Mouse (Mus musculus): ENCODE results near the gene Hist1h2bb.

Gene Hist1h2bb

GRCm38 (mm10) chr13:23747892-23748288, 1.4 kb downstream of the Hist1h2bb start:
- DNase-seq (ENCODE audit: low spot score in 2 of 2), result peak in 1 of 2 experiments; percentile 63

DNA sequence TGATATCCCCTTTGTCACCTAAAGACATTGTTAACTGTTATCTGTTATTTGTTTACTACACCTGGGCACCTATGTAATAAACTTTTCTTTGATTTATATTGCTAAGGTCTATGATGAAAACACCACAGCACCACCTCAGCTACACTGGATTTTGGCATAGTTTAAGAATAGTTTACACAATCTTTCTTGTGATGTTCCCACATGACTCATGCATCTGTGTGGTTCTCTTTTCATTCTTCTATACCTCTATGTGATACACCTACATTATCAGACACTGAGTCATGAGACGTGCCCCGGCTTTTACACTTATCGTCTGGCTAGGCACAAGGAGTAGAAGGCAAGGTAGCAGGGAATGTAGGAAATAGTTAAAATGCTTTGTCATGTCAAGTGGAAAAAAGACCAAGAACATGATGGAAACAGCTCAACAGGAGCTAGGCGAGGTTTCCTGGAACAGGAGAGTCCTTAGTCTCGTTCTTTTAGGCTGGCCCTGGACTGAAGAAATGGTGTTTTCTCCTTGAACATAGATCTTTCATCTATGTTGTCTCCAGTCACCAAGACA, 3.1 kb downstream of the Hist1h2bb start:
- DNase-seq (ENCODE audit: low spot score in 2 of 2), result no peak

DNA sequence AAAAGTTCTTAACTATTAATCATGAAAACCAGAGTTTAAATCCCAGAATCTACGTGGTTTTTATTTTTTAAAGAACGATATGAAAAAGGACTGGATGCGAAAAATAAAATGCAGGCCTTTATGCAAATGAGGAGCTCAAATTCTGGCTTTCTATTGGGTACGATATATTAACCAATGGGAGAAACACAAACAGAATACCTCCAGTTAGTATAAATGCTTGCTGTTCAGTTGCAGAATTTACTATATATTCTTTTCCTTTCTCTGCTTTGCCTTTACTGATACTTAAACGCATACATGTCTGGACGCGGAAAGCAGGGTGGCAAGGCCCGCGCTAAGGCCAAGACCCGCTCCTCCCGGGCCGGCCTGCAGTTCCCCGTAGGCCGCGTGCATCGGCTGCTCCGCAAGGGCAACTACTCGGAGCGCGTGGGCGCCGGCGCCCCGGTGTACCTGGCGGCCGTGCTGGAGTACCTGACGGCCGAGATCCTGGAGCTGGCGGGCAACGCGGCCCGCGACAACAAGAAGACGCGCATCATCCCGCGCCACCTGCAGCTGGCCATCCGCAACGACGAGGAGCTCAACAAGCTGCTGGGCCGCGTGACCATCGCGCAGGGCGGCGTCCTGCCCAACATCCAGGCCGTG, 4.4 kb downstream of the Hist1h2bb start, which contains the start of gene Hist1h2ab:
Hist1h2ab (plus strand) TSS at position 288 of the 639 bp plus-strand sequence.
- DNase-seq (ENCODE audit: low spot score in 2 of 2), result peak; percentile 79 to 90

- no peak for DNase-seq (ENCODE audit: low spot score in 2 of 2)
These were observed 5.0 kb downstream of the Hist1h2bb start for GRCm38 (mm10) chr13:23751478-23751956.

- peak; percentile 90 to 94 for DNase-seq (ENCODE audit: low spot score in 2 of 2)
These were observed 5.7 kb downstream of the Hist1h2bb start, which contains the start of gene Hist1h3b for GRCm38 (mm10) chr13:23752067-23752741. Gene Hist1h3b, plus strand, starts transcription at chr13:23752267.

DNA sequence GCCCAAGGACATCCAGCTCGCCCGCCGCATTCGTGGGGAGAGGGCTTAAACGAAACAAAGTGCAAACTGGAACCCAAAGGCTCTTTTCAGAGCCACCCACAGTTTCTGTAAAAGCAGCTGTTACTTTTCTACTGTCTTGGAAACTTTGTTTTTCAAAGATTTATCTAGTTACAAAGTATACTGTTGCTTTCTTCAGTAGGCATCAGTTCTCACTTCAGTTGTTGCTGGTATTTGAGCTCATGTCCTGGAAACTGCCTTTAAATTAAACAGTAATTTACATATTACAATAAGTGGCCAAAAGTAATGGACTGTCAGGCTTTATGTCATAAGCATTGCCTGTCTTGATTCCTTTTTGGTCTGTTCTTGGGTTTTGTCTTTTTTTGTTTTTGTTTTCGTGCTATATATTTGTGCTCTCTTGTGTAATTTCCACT, 6.2 kb downstream of the Hist1h2bb start:
- peak in 1 of 2 experiments; percentile 66 for DNase-seq (ENCODE audit: low spot score in 2 of 2)

DNA sequence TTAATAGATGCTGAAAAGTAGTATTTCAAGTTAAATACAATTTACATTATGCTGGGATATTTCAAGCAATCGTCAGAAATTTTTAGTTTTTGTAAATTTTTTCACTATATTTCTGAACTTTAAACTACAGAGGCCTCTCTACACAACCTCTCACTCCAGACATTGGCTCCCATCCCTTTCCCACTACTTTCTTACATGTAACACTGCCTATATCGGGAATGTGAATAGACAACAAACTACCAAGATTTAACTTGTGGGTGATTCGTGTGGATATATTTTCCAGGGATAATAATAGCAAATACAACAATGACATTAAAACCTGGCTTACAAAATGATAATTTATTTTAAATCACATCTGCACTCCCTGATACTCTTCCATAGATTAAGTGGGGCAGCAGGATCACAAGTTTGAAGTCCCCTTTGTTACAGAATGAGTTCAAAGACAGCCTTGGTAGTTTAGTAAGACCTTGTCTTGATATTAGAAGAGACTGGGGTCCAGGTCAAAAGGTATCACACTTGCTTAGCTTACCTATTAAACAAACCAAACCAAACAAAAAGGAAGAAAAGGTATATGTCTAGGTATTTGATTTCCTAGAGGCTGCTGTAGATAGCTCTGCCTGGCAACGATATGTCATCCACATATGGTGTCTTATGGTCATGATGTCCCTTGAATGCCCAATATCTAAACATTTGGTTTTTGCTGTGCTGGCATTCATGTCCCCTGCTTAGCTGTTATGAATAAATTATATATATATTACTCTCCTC, 7.0 kb downstream of the Hist1h2bb start:
- DNase-seq (ENCODE audit: low spot score in 2 of 2), result peak in 1 of 2 experiments; percentile 45

DNA sequence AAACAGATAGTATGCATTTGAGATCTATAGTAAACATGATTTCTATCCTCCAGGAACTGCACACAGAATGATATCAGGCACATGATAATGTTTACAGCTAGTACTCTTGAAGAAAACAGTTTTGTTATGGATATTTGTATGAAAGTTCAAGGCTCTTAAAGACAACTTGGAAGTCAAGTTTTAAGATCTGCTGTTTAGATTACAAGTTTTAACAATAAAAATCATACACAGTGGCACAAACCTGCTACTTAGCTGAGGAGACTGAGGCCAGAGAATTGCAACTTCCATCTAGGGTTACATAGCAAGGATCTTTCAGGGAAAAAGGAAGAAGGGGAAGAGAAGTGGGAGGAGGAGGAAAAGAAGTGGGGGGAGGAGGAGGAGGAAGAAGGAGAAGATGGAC, 8.5 kb downstream of the Hist1h2bb start:
- DNase-seq (ENCODE audit: low spot score in 2 of 2), result no peak

DNA sequence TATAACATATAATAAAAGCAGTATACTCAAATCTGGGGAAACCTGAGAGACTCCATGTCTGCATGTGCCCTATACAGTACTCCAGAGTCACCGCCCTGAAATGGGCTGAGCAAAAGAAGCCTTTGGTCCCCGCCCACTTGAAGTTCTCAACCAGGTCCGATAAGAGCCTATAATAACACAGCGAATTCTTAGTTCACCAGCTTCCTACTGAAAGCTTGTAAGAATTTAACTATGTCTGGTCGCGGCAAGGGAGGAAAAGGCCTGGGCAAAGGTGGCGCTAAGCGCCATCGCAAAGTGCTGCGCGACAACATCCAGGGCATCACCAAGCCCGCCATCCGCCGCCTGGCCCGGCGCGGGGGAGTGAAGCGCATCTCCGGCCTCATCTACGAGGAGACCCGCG, 10.3 kb downstream of the Hist1h2bb start, which contains the start of gene Hist1h4b:
Hist1h4b (plus strand) TSS at position 224 of the 400 bp plus-strand sequence.
- peak; percentile 92 to 93 for DNase-seq (ENCODE audit: low spot score in 2 of 2)

DNA sequence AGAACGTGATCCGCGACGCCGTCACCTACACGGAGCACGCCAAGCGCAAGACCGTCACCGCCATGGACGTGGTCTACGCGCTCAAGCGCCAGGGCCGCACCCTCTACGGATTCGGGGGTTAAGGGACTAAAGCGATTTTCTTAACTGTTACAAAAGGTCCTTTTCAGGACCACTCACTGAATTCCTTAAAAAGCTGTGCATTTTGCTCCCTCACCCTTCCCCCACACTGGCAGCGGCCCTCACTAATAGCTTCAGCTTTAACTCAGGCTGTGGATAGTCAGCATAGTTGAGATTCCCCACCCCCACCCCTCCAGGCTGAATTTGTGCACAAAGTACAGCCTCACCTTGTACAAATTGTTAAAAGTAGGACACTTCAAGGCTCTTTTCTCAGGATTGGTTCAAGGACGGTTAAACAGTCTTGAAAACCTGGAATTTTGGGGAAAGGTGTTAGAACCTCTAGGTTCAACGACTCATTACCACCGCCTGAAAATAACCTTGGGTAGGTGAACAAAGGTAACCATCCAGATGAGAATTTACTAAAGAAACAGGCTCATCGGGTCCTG, 10.8 kb downstream of the Hist1h2bb start:
- DNase-seq (ENCODE audit: low spot score in 2 of 2), result peak; percentile 47 to 73

DNA sequence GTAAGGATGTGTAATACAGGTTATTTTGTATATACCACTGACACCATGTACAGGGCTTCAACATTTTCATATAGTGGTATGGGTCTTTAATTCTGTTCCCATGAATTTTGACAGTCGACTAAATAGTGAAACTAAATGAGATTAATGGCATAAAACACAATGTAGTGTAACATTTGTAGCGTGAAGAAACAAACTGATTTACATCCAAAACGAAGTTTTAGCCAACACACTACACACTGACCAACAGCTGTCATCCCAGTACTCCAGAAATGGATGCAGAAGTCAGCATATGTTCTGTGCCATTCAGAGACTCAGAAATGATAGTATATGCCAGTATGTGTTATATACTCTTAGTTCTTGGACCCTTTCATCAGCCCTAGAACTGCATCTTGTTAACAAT, 11.4 kb downstream of the Hist1h2bb start:
- no peak for DNase-seq (ENCODE audit: low spot score in 2 of 2)

DNA sequence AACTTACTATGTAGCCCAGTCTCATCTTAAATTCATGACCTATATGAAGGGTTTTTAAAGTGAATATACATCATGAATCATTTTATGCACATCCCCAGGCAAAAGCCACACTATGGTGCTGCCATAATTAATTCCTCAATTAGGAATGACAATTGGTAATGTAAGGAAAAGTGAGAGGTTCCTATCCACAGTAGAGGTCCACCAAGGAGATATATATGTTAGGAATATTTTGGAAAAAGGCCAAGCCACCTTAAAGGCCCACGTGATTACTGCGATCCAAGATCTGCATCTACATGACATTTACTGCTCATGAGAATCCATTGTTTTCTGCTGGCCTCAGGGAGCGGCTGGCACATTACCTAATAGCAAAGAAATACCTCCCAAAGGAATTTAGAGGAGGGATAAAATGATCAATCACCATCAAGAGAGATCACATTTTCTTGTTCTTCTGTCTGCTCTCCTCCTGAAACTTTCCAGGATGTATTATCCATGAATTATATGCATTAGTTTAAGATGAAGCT, 12.8 kb downstream of the Hist1h2bb start:
- no peak for DNase-seq (ENCODE audit: low spot score in 2 of 2)

DNA sequence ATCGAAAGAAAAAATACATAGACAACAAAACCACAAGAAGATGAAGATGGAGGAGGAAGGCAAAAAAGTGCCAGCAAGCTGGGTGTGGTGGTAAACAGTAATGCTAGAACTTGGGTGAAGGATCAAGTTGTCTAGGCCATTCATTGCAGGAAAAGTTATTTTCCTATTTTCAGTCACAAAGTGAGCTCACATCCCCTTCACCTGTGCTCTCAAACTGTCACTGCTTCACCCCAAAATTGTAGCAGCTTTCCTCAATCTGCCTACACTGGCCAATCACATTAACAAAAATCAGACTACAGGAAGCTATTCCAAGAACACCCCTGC, 13.3 kb downstream of the Hist1h2bb start:
- no peak for DNase-seq (ENCODE audit: low spot score in 2 of 2)

DNA sequence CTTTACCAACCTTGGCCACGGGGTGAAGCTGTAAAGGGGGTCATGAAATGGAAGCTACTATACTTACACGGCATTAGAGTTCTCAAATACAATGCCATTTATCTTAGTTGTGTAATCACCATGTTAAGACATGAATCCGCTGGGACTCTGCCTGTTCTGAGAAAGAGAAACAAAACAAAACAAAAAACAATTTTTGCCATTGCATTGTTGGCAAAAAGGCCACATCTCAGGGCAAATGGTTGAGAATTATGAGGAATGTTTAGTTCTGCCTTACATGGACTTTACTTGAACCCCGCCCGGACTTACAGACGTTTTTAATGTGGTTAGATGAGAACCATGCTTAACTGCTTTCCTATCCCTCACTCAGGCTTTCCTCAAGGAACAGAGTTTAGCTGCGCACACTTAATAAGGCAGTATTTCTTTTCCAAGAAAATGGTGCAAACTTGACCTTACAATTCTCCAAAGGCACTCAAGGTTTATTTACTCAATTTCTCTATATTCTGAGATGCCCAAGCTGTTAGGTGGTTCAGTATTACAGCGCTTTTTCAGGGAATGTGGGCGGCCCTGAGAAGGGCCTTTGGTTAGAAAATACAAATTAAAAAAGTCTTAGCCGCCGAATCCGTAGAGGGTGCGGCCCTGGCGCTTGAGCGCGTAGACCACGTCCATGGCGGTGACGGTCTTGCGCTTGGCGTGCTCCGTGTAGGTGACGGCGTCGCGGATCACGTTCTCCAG, 13.9 kb downstream of the Hist1h2bb start:
- DNase-seq (ENCODE audit: low spot score in 2 of 2), result peak; percentile 65 to 74

DNA sequence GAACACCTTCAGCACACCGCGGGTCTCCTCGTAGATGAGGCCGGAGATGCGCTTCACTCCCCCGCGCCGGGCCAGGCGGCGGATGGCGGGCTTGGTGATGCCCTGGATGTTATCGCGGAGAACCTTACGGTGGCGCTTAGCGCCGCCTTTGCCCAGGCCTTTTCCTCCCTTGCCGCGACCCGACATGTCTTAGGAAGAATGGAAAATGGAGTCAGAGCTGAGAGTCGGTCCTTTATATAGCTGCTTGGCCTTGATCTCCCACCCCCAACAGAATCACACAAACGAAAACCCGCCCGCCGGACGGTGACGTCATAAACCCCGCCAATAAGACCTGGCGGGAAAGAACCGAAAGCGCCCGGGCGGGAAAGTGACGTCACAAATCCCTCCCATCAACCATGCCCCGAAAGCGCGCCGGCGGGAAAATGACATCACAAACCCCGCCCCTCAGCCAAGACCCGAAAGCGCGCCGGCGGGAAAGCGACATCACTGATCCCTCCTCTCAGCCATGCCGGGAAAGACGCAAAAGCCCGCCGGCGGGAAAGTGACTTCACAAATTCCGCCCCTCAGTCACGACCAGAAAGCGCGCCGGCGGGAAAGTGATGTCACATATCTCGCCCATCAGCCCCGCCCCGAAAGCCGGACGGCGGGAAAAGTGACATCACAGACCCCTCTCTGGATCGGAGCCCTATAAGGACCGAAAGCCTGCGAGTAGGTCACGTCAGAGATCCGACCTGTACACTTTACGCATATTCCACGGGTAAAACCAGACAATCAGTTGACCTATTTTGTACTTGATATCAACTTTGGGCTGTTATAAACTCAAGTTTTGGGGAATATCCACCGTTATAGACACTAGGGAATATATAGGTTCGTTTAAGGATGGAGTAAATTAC, 14.7 kb downstream of the Hist1h2bb start, which contains the start of gene Hist1h4a:
Hist1h4a (minus strand) TSS at position 259 of the 893 bp plus-strand sequence.
- peak; percentile 99 for DNase-seq (ENCODE audit: low spot score in 2 of 2)

GRCm38 (mm10) chr13:23761871-23762821, 15.6 kb downstream of the Hist1h2bb start, which contains the start of gene Hist1h3a:
Gene Hist1h3a, minus strand, starts transcription at chr13:23762386.
- DNase-seq (ENCODE audit: low spot score in 2 of 2), result peak; percentile 83 to 91

DNA sequence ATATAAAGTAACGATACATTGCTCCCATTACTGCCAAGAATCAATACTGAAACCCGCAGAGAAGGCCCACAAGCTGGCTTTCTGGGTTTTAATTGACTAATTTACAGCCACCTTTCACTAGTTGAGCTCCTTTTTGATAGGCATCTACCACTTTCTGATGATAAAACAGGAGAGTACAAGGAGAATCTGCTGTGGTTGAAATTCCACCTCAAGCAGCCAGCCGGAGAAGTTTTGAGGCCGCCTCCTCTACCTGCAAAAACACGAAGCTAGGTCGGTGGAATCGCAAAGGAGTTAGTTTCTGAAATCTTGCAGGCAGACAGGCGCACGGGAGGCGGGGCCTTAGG, 16.7 kb downstream of the Hist1h2bb start:
- DNase-seq (ENCODE audit: low spot score in 2 of 2), result no peak

- DNase-seq (ENCODE audit: low spot score in 2 of 2), result peak; percentile 92 to 93
These were observed 17.2 kb downstream of the Hist1h2bb start, which contains the start of gene Hist1h1a for GRCm38 (mm10) chr13:23763586-23764323. Gene Hist1h1a, plus strand, starts transcription at chr13:23763666.
